Mouse (Mus musculus): Measurements from ENCODE around the gene Pdzrn3. TPM values are rescaled to one million over a fixed set of nuclear protein-coding genes. Genes with fewer than 3 reads are reported as not detected.

The Pdzrn3 gene
- total and polyA plus RNA-seq, 3 experiments, result not detected

DNA sequence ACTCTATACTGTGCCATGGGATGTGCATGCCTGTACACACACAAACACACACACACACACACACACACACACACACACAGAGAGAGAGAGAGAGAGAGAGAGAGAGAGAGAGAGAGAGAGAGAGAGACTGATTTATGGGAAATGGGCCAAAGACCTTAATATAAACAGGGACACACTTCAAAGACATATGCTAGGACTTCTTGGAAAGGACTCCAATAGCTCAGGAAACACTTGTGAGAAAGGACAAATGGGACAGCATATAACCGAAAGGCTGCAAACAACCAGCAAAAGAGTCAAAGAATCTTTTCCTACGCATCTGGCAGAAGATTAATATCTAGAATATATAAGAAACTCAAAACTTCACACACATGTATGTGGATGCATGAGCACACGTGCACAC, 43.2 kb downstream of the Pdzrn3 start:
- Histone ChIP-seq H3K4me2 (ENCODE audit: insufficient read depth, low read depth, poor library complexity, severe bottlenecking) (no peak overlapping the region), H3K79me2 (replicated peaks; ENCODE audit: control insufficient read depth, extremely low read depth, insufficient read depth, poor library complexity, severe bottlenecking) (no peaks in the 10 kb centered on the region), H3K27me3 (replicated peaks) (no peaks in the 10 kb centered on the region), H3K27ac (ENCODE audit: insufficient read depth, low read depth) (no peak overlapping the region), H3K4me3 (replicated peaks in 1 of 3; ENCODE audit: low read depth in 2 of 3, low read length in 2 of 3, poor library complexity in 1 of 3) (no peak overlapping the region), H3K9me3 (replicated peaks; ENCODE audit: low read length) (peaks cover 70% of the 10 kb centered on the region), H3K9ac (ENCODE audit: insufficient read depth, low read depth) (no peak overlapping the region), H3K4me1 (ENCODE audit: control insufficient read depth in 1 of 2, insufficient read depth in 2 of 2) (no peaks in the 10 kb centered on the region), H3K36me3 (replicated peaks in 1 of 2; ENCODE audit: control insufficient read depth in 1 of 2, insufficient read depth in 1 of 2, low read length in 1 of 2) (no peaks in the 10 kb centered on the region)
- in situ Hi-C loops (cut with MboI; ENCODE audit: low pct_ligation_motif_present, low pct_unique_long_range_greater_than_20kb, low sequenced_read_pairs) (no loop called here), dilution Hi-C loops (cut with MboI; ENCODE audit: extremely low pct_ligation_motif_present, extremely low pct_unique_long_range_greater_than_20kb, low sequenced_read_pairs) (no loop called here)
- TF ChIP-seq MAX (IDR thresholded peaks at IDR 0.05; ENCODE audit: low read length) (no peak), BHLHE40 (IDR thresholded peaks at IDR 0.05; ENCODE audit: low read depth, low read length) (no peak), ZKSCAN1 (IDR thresholded peaks at IDR 0.05; ENCODE audit: borderline replicate concordance, low read depth, low read length) (no peak), KAT2A (IDR thresholded peaks at IDR 0.05; ENCODE audit: insufficient replicate concordance, low read length) (no peak), MXI1 (IDR thresholded peaks at IDR 0.05; ENCODE audit: low read depth, low read length) (no peak), TCF12 (IDR thresholded peaks at IDR 0.05; ENCODE audit: low read depth, low read length) (no peak), MEF2A (IDR thresholded peaks at IDR 0.05; ENCODE audit: borderline replicate concordance, low read depth, low read length) (no peak), UBTF (IDR thresholded peaks at IDR 0.05; ENCODE audit: low read depth, low read length) (no peak), CTCF (conservative IDR thresholded peaks at IDR 0.05 in 1 of 2, IDR thresholded peaks at IDR 0.05 in 1 of 2; ENCODE audit: low read depth in 2 of 2, low read length in 2 of 2) (no peak), ETS1 (conservative IDR thresholded peaks at IDR 0.05; ENCODE audit: low read depth, low read length) (no peak), IRF4 (IDR thresholded peaks at IDR 0.05; ENCODE audit: low read depth, low read length) (no peak), SIN3A (IDR thresholded peaks at IDR 0.05; ENCODE audit: low read length) (no peak), ZMIZ1 (IDR thresholded peaks at IDR 0.05; ENCODE audit: low read depth, low read length) (no peak), E2F4 (IDR thresholded peaks at IDR 0.05; ENCODE audit: insufficient replicate concordance, low read depth, low read length) (no peak), CHD1 (IDR thresholded peaks at IDR 0.05; ENCODE audit: low read depth, low read length) (no peak), JUND (conservative IDR thresholded peaks at IDR 0.05; ENCODE audit: low read depth, low read length) (no peak), MYC (IDR thresholded peaks at IDR 0.05; ENCODE audit: low read depth, low read length) (no peak), HCFC1 (IDR thresholded peaks at IDR 0.05; ENCODE audit: low read depth, low read length) (no peak), RCOR1 (conservative IDR thresholded peaks at IDR 0.05; ENCODE audit: low read depth, low read length) (no peak), JUN (IDR thresholded peaks at IDR 0.05; ENCODE audit: insufficient read depth, low read depth, low read length) (no peak)
- no peak for DNase-seq (ENCODE audit: extremely low read depth)

GRCm38 (mm10) chr6:101330392-101330791, 47.3 kb downstream of the Pdzrn3 start:
- in situ Hi-C loops (cut with MboI; ENCODE audit: low pct_ligation_motif_present, low pct_unique_long_range_greater_than_20kb, low sequenced_read_pairs) (no loop called here), dilution Hi-C loops (cut with MboI; ENCODE audit: extremely low pct_ligation_motif_present, extremely low pct_unique_long_range_greater_than_20kb, low sequenced_read_pairs) (no loop called here)
- Histone ChIP-seq H3K79me2 (replicated peaks; ENCODE audit: control insufficient read depth, extremely low read depth, insufficient read depth, poor library complexity, severe bottlenecking) (no peaks in the 10 kb centered on the region), H3K9me3 (replicated peaks; ENCODE audit: low read length) (peaks cover 78% of the 10 kb centered on the region), H3K36me3 (replicated peaks in 1 of 2; ENCODE audit: control insufficient read depth in 1 of 2, insufficient read depth in 1 of 2, low read length in 1 of 2) (no peaks in the 10 kb centered on the region), H3K4me3 (replicated peaks in 1 of 3; ENCODE audit: low read depth in 2 of 3, low read length in 2 of 3, poor library complexity in 1 of 3) (no peak overlapping the region), H3K27ac (ENCODE audit: insufficient read depth, low read depth) (no peak overlapping the region), H3K27me3 (replicated peaks) (no peaks in the 10 kb centered on the region), H3K4me2 (ENCODE audit: insufficient read depth, low read depth, poor library complexity, severe bottlenecking) (no peak overlapping the region), H3K4me1 (ENCODE audit: control insufficient read depth in 1 of 2, insufficient read depth in 2 of 2) (no peaks in the 10 kb centered on the region), H3K9ac (ENCODE audit: insufficient read depth, low read depth) (no peak overlapping the region)
- TF ChIP-seq RAD21 (IDR thresholded peaks at IDR 0.05; ENCODE audit: low read depth, low read length) (no peak), PAX5 (IDR thresholded peaks at IDR 0.05; ENCODE audit: low read length) (no peak), TCF12 (IDR thresholded peaks at IDR 0.05; ENCODE audit: low read depth, low read length) (no peak), RCOR1 (conservative IDR thresholded peaks at IDR 0.05; ENCODE audit: low read depth, low read length) (no peak), USF2 (conservative IDR thresholded peaks at IDR 0.05; ENCODE audit: low read depth, low read length) (no peak), SIN3A (IDR thresholded peaks at IDR 0.05; ENCODE audit: low read length) (no peak), ZC3H11A (IDR thresholded peaks at IDR 0.05; ENCODE audit: low read depth, low read length) (no peak), POLR2AphosphoS2 (IDR thresholded peaks at IDR 0.05; ENCODE audit: low read depth, low read length) (no peak), ZMIZ1 (IDR thresholded peaks at IDR 0.05; ENCODE audit: low read depth, low read length) (no peak), EP300 (IDR thresholded peaks at IDR 0.05; ENCODE audit: low read length) (no peak), NELFE (IDR thresholded peaks at IDR 0.05; ENCODE audit: low read depth, low read length) (no peak), ETS1 (conservative IDR thresholded peaks at IDR 0.05; ENCODE audit: low read depth, low read length) (no peak), KAT2A (IDR thresholded peaks at IDR 0.05; ENCODE audit: insufficient replicate concordance, low read length) (no peak), MXI1 (IDR thresholded peaks at IDR 0.05; ENCODE audit: low read depth, low read length) (no peak), HCFC1 (IDR thresholded peaks at IDR 0.05; ENCODE audit: low read depth, low read length) (no peak), MAX (IDR thresholded peaks at IDR 0.05; ENCODE audit: low read length) (no peak), MAFK (IDR thresholded peaks at IDR 0.05; ENCODE audit: insufficient replicate concordance, low read length) (no peak), E2F4 (IDR thresholded peaks at IDR 0.05; ENCODE audit: insufficient replicate concordance, low read depth, low read length) (no peak), SMC3 (IDR thresholded peaks at IDR 0.05; ENCODE audit: low read depth, low read length) (no peak)
- no peak for DNase-seq (ENCODE audit: extremely low read depth)
